Mouse (Mus musculus): ENCODE measurements around the gene Lect2.

Lect2 gene

DNA sequence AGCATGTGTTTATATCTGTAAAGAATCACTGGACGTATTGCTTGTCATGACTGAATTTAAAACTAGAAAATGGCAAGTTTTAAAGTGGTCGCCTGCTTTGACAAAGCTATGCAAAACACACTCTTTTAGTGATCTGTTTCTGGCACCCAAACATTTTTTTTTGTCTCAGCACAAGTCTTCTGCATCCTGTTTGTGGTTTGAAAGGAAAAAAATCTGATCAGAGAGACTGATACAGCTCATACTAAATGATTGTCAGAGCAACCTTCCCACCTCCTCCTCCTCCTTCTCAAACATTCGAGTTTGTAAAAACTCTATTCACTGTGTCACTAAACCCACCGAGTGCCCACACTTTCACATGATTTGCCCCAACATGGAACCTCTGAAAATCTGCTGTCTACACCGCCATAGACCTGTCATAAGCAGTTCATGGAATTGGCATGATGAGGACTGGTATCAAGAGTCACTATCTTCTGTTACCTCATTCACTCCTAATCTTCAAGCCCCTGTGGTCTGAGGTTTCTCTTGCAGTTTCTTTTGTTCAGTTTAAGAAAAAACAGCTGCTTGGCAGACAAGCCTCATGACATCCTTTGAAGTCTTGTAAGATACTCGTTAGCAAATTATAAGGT, 41.3 kb downstream of the Lect2 start:
- DNase-seq (ENCODE audit: low spot score in 2 of 2): no peak

DNA sequence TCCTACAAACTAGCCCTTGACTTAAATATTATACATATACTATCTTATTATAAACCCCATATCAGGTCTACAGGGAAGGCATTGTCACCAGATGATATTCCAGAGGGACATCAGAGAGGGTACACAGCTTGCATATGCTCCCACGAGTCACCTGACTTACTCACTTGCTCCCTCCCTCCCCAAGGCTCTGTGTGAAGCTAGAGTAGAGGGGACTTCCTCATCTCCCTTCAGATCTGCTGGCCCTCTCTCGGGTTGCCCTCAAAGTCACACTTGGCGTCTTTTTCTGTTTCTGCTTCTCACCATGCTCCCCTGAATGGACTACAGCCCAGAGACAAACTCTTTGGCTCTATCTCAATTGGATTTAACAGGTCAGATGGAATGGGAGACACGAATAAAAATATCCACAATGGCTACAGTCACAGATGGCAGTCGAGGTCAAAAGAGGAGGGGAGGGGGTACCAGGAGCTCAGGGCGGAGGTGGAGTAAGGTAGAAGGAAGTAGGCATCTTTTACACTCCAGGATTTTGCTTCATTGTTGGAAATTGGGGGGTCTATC, 46.4 kb downstream of the Lect2 start:
- no peak for DNase-seq (ENCODE audit: low spot score in 2 of 2)

DNA sequence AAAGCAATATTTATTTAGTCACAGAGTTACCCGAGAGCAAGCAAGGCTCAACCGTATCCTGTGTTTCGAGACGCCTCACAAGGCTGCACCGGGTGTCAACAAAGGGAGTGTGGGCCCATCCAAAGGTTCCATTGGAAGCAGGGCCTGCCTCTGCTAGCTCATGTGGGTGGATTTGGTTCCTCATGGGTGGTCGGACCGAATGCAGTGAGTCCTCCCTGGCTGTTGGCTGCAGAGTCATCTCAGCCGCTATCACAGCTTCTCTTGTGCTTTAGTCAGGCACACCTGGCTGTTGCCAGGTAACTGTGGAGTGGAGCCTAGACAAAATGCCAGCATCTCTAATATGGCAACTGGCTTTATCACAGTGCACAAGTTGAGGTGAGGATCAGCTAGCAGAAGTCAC, 47.7 kb downstream of the Lect2 start:
- no peak for DNase-seq (ENCODE audit: low spot score in 2 of 2)

DNA sequence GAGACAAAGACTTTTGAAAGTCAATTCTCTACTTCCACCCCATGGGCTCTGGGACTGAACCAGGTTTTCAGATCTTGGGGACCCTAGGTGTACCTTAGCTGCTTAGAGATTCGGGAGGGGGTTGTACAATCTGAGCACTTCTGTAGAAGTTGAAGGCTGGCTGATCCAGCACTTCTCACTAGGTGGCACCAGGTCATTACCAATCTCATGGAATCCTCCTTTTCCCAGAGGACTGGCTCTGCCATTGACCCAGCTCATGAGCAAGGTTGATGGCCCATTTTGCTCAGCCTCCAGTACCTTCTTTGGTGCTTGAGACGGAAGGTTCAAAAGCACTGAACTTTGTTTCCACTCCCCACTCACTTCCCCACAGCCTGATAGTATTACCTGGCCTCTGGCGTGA, 48.2 kb downstream of the Lect2 start:
- DNase-seq (ENCODE audit: low spot score in 2 of 2): no peak

- DNase-seq (ENCODE audit: low spot score in 2 of 2): no peak
Observed at GRCm38 (mm10) chr13:56494440-56494839, 53.9 kb downstream of the Lect2 start.

Data from spleen, postnatal 10 days (tissue).